Mouse (Mus musculus) cortical plate, adult 2 months (tissue): ENCODE results near the gene Tnfrsf21.

ENCODE experiments used
- CTCF ChIP-seq: fragments of 200-500 bp; IDR thresholded peaks from 2 replicates; pipeline ENCODE4 v1.5.1; 2011; ENCODE audit warnings: mild to moderate bottlenecking, control low read depth, low read length; ENCODE audit not compliant: insufficient read depth; ENCODE audit errors: extremely low read depth
- POLR2A ChIP-seq: fragments of 200-500 bp; IDR thresholded peaks from 2 replicates; pipeline ENCODE4 v1.6.1; 2011; ENCODE audit warnings: mild to moderate bottlenecking, low read length, control low read depth; ENCODE audit not compliant: insufficient read depth; ENCODE audit errors: extremely low read depth

- TF ChIP-seq POLR2A (no peak), CTCF (no peak)
Measured at GRCm38 (mm10) chr17:43116748-43117147, 100.4 kb downstream of the Tnfrsf21 start.
